Mouse (Mus musculus) adrenal gland, adult 2 months (tissue): ENCODE measurements around the gene Hsf5. TPM values are rescaled to one million over a fixed set of nuclear protein-coding genes. Genes with fewer than 3 reads are reported as not detected.

Experiments
- DNase-seq: peaks from one replicate; pipeline ENCODE4 v3.0.0; 2021
- polyA plus RNA-seq: library from polyadenylated mRNA; depleted of rRNA; stranded (reverse); fragments of >200 nt; gene quantifications from 2 replicates; pipeline ENCODE4 v1.2.3, GENCODE M21; 2012
- total RNA-seq, 2 experiments: library from RNA; stranded (reverse); gene quantifications; 2 replicates each; pipeline ENCODE4 v1.2.3; 2021

Hsf5 gene
- total and polyA plus RNA-seq, 3 experiments, result 0.04 to 0.12 TPM; not detected in 1

- DNase-seq, result peak; percentile 87
Observed at GRCm38 (mm10) chr11:87639206-87639605, 22.2 kb downstream of the Hsf5 start.

DNA sequence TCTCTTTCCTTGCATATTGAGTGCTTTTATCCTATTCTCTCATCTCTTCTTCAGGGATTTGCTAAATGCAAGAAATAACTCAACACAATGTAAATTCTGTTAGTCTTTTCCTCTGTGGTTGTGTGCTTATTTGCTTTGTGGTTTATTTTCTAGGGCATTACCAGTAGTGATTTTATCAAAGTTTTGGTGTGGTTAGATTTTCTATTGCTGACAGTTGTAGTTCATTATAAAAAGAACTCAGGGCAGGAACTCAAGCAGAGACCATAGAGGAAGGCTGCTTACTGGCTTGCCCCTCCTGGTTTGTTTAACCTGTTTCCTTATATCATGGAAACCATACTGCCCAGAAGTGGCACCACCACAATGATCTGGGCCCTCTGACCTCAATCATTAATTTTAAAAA is 25.9 kb downstream of the Hsf5 start:
- no peak for DNase-seq

DNA sequence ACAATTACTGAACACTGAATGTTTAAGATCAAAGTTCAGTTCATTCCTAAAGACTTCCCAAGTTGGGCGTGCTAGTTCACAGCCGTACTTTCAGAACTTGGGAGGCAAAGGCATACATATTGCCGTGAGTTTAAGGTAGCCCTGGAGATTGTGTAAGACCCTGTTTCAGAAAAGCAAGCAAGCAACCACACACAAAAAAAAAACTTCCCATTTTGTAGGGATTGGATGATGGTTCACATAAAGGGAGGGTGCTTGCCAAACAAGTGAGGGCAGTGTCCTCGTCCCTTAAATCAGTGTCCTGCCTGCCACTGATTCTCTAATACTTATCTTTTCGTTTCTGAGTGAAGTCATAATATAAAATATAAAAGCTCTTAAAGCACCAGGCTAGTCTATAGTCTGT is 37.7 kb downstream of the Hsf5 start:
- no peak for DNase-seq

GRCm38 (mm10) chr11:87659216-87659615 is 42.3 kb downstream of the Hsf5 start:
- no peak for DNase-seq

GRCm38 (mm10) chr11:87662407-87662806 is 45.4 kb downstream of the Hsf5 start, which contains the start of gene Rnf43:
TSS of gene Rnf43 (plus strand) at chr11:87662722.
- DNase-seq, result peak; percentile 92

- peak; percentile 27 for DNase-seq
Observed at GRCm38 (mm10) chr11:87662822-87663221, 45.9 kb downstream of the Hsf5 start.

- no peak for DNase-seq
Observed at GRCm38 (mm10) chr11:87663948-87664347, 47.0 kb downstream of the Hsf5 start.

DNA sequence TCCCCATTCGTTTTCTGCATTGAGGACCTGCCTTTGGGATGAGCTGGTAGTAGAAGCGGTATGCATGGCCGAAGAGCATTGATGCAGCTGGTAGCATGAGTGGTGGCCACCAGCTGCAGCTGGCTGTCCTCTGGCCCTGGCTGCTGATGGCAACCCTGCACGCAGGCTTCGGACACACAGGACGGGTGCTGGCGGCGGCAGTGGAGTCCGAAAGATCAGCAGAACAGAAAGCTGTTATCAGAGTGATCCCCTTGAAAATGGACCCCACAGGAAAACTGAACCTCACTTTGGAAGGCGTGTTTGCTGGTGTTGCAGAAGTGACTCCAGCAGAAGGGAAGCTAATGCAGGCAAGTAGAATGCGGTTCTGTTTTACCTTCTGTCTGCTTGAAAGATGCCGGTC is 47.6 kb downstream of the Hsf5 start:
- DNase-seq, result peak; percentile 52

GRCm38 (mm10) chr11:87665224-87665623 is 48.3 kb downstream of the Hsf5 start:
- no peak for DNase-seq

GRCm38 (mm10) chr11:87665658-87666057 is 48.7 kb downstream of the Hsf5 start:
- DNase-seq, result no peak

GRCm38 (mm10) chr11:87666256-87667035 is 49.5 kb downstream of the Hsf5 start:
- DNase-seq, result no peak

DNA sequence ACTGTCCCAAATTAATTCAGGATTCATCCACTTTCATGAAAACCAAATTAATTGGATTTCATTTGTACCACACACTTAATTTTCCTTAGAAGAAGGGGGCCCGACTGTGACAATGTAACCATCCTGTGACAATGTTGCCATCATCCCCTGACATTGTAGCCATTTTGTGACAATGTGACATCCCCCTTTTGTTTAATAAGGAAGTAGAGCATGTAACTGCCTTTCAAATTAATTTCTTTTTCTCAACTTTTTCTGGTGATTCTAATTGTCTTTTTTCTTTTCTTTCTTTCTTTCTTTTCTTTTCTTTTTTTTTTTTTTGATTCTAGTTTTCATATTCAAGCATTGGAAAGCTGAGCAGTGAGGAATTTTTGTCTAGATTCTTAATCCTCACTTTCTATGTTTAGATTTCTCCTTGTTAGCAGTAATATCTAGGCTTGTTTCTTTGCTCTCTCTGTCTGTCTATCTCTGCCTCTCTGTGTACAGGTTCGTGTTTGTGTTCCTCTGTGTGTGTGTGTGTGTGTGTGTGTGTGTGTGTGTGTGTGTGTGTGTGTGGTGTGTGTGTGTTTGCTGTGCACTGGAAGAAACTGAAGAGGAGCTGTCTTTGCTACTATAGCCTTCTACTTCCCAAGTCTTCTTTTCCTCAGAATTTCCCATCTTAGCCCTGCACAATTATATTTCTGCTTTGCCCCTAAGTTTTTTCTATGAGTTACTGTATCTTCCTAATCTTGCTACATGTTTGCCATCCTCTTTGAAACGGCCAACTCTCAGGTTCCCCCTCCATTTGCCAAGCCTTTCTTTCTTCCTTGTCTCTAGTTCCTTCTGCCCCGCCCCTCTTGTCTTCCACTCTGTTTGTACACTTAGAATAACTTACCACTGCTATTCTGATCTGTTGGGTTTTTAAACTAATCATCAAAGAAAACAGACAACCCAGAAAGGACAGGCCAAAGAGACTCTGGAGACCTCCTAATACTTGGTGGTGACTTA is 50.4 kb downstream of the Hsf5 start:
- DNase-seq, result no peak

GRCm38 (mm10) chr11:87673282-87673681 is 56.3 kb downstream of the Hsf5 start:
- no peak for DNase-seq

GRCm38 (mm10) chr11:87675606-87676005 is 58.6 kb downstream of the Hsf5 start:
- DNase-seq, result no peak

DNA sequence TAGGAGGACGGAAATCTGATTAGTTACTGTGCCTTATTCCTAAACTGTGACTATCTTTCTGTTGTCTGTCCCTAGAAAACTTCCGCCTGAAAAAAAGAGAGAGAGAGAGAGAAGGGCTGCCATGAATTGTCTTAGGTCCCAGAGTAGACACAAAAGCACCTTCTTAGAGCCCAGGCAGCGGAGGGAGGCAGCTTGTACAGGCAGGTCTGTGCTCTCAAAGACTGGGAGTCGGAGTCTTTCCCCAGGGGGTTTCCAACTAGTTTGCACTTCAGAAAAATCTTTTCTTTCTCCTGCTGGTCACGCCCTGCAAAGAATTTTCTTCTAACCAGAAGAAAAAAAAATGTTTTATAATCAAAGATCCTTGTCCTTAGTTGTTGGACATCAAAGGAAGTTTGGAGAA is 60.8 kb downstream of the Hsf5 start:
- no peak for DNase-seq

- DNase-seq, result no peak
Observed at GRCm38 (mm10) chr11:87678545-87678944, 61.6 kb downstream of the Hsf5 start.

DNA sequence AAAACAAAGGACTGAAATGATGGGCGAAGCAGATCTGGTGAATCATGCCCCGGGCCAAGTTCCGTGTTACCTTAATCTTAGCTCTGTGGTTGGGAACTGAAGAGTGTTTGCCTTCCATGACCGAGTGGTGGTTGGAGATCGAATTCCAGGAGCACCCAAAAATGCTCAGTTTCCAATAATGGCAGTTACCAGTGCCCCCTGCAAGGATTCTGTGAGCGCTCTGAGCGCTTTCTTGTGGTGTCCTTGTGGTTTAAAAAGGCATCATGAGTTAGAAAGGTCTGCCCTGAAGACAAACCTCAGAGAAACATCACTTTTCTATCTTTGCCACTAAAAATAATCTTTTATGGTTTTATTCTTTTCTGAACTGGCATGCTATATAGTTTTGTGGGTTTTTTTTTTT is 62.0 kb downstream of the Hsf5 start:
- no peak for DNase-seq

GRCm38 (mm10) chr11:87680786-87681185 is 63.8 kb downstream of the Hsf5 start:
- DNase-seq, result no peak

DNA sequence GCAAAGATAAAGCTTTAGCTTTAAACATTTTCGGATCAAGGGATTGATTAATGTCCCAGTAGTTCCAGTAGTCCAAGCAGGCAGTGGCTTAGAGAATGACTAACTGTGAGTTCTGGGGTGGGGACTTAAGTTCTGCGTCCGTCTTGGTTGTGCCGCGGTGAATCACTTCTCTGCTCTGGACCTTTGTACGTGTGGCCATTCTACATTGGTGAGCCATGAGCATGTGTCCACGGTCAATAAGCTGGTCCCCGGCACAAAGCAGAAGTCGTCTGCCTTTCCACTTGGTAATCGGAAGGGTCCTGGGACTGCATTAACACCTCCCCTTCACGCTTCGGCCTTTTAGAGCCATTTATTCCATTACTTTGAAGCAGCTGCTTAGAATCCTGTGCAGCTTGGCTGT is 65.1 kb downstream of the Hsf5 start:
- no peak for DNase-seq

DNA sequence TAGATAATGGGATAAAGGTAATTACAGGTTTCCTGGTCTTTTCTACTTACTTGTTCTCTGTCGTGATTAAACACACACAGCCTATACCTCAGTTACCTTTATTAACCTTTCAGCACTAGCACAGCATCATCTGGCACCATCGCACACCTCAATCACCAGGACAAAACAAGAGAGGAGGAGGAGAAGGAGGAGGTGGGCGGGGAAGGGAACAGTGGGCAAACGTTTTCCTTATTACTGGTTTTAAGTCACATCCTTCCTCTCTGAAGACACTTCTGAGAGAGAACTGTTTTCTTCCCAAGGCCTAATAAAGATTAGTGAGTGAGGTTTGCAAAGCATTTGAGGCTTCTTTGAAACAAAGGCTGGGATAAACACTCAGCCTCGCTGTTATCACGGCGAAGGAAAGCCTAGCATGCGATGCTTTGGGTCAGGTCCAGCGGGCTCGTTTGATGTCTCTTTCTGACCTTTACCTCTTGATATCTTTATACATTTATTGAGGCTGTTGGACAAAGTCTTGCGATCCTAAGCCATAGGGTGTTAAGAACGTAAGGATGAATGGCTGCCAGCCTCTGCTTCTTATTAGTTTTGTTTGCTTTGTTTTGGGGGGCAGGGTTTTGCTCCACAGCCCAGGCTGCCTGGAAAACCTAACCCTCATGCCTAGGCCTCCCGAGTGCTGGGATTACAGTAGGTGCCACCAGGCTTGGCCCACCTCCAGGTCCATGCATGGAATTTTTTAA is 66.0 kb downstream of the Hsf5 start:
- peak; percentile 53 for DNase-seq

DNA sequence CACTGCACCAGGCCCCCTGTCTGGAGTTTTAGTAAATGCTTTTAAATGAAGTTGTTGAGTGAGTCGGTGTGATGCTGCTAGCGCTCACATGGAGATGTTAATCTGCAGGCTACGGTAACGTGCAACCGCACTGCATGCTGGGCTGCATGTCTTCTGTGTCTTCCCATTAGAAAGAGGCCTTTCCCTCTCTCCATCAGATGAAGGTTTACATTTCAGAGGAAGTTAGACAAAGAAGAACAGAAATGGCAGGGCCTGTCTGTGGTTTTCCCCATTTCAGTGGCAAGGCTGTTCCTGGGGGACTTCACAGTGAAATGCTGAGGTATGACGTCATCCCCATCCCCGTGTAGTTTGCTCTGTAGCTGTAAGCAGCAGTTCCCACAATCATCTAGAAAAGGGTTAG is 69.4 kb downstream of the Hsf5 start:
- no peak for DNase-seq
